Mouse (Mus musculus) layer of hippocampus, postnatal 10 days (tissue): Measurements from ENCODE around the gene 1500009C09Rik. TPM values are rescaled to one million over a fixed set of nuclear protein-coding genes. Genes with fewer than 3 reads are reported as not detected.
A peak's percentile ranks its signal among the peaks of the same experiment; 100 is the strongest.

Experiments used
- DNase-seq, 2 experiments: peaks; one replicate each; pipeline ENCODE4 v3.0.0; 2021; ENCODE audit warnings: low spot score in 2 of 2
- total RNA-seq, 2 experiments: library from RNA; stranded (reverse); gene quantifications; 2 replicates each; pipeline ENCODE4 v1.2.3; 2021

The 1500009C09Rik gene
- total RNA-seq, 2 experiments from 2014 or later: 79.9 to 88.8 TPM

DNA sequence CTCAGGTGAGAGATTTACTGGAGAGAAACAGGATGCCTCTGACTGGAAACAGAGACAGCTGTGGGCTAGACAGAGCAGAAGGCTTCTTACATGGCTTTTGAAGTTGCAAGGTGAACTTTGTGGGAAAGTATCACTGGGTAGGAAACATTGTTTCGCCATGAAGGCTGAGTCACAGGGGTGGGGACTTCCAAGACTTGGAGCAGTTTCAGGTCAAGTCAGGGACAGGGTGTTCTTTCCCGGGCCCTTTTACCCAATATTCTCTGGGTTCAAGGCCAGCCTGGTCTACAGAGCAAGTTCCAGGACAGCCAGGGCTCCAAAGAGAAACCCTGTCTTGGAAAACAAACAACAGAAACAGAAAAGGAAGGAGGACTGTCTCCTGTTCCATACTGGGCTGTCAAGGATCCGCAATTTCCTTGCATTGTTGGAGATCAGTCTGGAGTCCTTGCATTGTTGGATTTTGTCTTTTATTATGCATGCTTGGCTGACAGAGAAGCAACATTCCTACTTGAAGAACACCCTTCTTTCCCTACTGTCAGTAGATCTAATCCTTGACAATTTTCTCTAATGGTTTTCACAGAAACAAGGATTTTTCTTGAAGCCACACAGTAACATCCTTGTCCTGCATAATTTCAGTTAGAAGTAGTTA, 4.9 kb upstream of the 1500009C09Rik start:
- DNase-seq: no peak

GRCm38 (mm10) chr15:82251579-82251978, 618 bp upstream of the 1500009C09Rik start:
- no peak for DNase-seq

DNA sequence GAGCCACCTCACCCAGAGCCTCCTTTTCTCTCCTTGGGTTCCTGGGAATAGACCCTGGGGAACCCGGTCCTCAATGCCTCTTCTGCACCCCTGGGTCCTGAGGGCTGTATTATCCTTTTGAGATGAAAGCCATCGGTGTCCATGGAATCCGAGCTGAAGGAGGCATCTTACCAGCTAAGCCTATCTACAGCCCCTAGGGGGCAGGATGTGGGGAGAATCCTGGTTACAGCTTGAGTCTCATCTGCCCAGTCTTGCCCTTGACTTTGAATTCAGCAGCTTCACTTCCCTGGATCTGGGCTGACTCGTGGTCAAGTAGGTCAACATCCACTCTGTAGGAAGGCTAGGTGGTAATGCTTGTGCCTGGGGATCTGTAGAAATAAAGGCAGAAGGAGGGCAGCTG, 3.1 kb downstream of the 1500009C09Rik start:
- DNase-seq: peak in 1 of 2 experiments; percentile 35

- peak; percentile 79 to 81 for DNase-seq
Observed at GRCm38 (mm10) chr15:82255944-82256383, 3.8 kb downstream of the 1500009C09Rik start.

GRCm38 (mm10) chr15:82259510-82259909, 7.3 kb downstream of the 1500009C09Rik start:
- peak; percentile 82 to 83 for DNase-seq

DNA sequence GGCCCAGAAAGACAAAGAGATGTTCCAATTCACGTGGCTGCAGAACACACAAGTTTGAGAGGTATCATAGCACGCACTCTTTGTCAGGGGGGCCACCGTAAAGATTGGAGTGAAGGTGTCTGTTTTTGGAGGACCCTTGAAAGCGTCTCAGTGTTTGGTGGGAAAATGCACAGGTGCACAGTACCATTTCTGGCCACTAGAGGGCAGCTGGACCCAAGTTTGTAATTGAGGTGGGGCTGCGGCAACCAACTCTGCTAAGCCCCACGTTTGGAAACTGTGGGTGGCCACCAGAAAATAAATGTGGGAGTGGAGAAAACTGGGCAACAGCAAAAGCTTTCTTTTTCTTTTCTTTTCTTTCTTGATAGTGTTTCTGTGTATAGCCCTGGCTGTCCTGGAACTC, 14.2 kb downstream of the 1500009C09Rik start:
- DNase-seq: peak; percentile 79 to 83

DNA sequence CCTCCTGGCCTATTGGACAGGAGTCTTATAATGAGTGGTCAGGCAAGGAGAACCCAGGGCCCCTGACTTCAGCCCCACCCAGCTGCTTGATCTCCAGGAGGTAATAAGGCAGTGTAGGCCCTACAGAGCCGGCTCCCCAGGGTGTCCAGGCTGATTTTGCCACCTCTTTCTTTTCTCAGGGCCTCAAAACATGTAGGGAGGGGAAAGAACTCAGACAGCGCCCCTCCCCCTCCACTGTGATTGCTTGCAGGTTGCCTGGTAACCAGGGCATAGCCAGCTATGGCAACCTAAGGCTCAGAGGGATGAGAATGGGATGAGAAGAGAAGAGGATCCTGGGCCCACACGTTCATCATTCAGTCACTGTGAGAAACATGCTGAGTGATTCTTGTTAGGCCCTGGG, 16.0 kb downstream of the 1500009C09Rik start:
- peak; percentile 64 to 73 for DNase-seq

- DNase-seq: no peak
Observed at GRCm38 (mm10) chr15:82268783-82269182, 16.6 kb downstream of the 1500009C09Rik start.

DNA sequence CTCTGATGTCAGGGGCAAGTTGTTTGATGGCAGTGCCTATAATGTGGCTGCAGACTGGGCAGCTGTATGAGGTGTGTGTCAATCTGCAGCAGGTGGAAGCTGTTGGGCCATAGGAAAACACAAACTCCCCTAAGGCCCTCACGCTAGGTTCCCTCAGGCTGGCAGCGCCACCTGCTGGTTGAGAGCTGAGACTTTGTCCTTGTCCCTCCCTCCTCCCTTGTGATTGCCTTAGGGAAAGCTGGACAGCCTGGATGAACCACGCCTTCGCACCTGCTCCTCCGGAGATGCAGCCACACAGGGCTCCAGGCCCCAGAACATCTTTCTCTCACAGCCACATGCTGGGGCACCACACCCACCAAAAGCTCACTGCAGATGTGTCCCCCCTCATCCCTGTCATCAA, 19.0 kb downstream of the 1500009C09Rik start:
- DNase-seq: peak; percentile 82 to 87

GRCm38 (mm10) chr15:82272295-82272694, 20.1 kb downstream of the 1500009C09Rik start:
- no peak for DNase-seq

DNA sequence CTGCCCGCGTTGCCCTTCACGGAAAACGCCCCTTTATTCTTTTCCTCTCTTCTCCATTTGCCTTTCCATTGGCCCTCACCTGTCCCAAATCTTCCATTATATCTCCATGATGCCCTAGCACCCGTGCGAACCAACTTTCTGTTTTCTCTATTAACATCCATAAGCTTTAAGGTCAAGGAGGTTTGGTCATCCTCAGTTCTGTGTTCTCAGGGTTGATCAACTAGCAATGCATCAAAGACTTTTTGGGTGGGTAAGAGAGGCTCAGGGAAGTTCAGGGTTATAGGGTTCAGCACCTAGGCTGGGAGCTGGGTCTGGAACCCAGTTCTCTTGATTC, 22.4 kb downstream of the 1500009C09Rik start, which contains the start of gene Sept3:
Sept3 (plus strand) TSS at position 301 of the 334 bp plus-strand sequence.
- no peak for DNase-seq

DNA sequence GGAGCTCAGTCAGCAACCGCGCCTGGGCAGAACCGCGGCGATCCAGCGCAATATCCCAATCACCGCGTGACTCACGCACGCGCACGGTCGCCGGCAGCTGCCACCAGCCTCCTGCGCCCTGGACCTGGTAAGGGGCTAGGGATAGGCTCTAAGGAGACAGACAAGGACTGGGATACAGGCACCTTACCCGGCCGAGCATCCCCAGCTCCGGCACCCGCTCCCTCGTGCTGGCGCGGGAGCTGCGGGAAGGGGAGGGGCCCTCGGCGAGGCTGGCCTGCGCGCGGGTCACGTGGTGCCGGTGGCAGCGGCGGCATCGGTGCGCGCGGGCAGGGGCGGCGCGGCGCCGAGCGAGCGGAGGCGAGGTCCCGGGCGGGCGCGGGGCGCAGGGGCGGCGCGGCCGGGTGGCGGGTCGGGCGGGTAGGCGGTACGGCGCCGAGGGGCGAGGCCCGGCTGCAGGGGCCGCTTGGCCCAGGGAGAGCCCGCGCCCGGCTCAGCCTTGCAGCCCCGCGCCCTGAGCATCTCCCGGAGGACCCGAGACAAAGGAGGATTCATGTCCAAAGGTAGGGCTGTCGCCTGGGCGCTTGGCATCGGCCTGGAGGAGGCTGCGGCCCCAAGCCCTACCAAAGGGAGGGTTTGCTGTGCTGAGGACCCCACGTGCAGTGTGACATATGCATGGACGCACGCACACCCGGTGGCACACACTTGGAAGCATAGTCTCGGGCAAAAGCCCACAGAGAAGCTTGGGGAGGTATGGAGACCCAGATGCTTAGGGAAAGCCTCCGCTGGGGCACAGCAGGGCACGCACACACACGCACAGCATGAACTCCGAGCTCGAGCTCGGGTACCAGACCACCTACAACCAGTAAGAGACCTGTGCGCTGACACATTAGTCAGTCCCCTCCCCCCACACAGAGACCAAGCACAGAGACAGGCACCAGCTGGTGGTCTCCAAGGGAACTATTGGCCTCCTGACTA, 23.0 kb downstream of the 1500009C09Rik start:
- peak; percentile 80 to 87 for DNase-seq

GRCm38 (mm10) chr15:82277591-82277990, 25.4 kb downstream of the 1500009C09Rik start:
- peak in 1 of 2 experiments; percentile 40 for DNase-seq

DNA sequence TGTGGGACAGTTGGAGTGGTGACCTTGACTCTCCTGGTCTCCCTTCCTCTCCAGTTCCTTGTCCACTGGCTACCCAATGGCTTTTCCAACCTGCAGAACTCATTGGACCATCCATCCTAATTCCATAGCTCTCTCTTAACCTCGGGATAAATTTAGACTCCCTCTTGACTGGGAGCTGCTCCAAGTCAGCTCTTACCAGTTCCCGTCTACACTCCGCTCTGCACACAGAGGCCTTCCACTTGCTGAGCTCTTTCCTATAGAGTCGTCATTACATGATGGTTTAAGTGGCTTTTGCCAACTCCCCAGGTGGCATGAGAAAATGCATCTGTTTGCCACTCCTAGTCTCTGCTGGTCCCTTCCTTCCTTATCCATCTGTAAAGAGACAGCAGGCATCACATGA, 28.4 kb downstream of the 1500009C09Rik start:
- no peak for DNase-seq

GRCm38 (mm10) chr15:82286157-82286556, 34.0 kb downstream of the 1500009C09Rik start:
- DNase-seq: no peak

GRCm38 (mm10) chr15:82290252-82290651, 38.1 kb downstream of the 1500009C09Rik start:
- DNase-seq: no peak

DNA sequence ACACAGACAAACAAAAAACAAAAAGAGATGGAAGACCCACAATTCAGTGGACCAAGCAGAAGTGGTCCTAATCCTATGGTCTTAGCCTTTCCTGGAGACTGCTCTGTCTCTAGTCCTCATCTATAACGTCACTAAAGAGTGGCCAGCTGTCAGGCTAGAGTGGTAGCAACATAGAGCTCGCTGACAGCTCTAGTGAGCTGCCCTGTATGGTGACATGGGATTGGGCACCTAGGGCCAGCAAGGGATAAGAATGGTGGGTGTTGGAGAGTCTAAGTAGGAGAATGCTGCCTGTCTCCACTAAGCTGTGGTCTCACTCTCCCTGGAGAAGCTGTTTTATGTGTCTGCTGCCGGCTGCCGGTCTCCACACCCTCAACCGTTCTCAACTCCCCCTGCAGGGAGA, 40.7 kb downstream of the 1500009C09Rik start:
- no peak for DNase-seq

- peak in 1 of 2 experiments; percentile 56 for DNase-seq
Observed at GRCm38 (mm10) chr15:82293271-82293711, 41.1 kb downstream of the 1500009C09Rik start.

DNA sequence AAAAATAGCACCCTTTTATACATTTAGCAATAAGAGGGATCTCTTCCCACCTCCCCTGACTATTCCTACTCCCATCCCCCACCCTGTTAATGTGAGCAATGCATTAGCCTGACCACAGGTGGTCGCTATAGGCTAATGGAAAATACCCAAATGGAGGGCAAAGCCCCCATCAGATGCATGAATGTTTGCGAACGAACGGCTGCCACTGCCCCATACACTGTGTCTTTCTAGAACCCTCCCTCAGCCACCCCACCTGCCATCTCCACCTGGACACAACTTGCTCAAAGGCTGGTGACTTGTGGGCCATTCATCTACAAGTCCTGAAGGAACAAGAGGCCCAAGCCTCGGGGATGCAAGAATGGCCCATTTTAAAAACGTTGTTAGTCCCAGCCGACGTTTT, 41.9 kb downstream of the 1500009C09Rik start:
- peak; percentile 66 to 69 for DNase-seq

- DNase-seq: no peak
Observed at GRCm38 (mm10) chr15:82298764-82299561, 46.8 kb downstream of the 1500009C09Rik start, which contains the start of gene Wbp2nl. Wbp2nl (plus strand) TSS chr15:82298954.

GRCm38 (mm10) chr15:82307107-82307506, 54.9 kb downstream of the 1500009C09Rik start:
- no peak for DNase-seq
